Mouse (Mus musculus): ENCODE measurements around the gene Btg2.
A peak's percentile ranks its signal among the peaks of the same experiment; 100 is the strongest.

Btg2 gene

DNA sequence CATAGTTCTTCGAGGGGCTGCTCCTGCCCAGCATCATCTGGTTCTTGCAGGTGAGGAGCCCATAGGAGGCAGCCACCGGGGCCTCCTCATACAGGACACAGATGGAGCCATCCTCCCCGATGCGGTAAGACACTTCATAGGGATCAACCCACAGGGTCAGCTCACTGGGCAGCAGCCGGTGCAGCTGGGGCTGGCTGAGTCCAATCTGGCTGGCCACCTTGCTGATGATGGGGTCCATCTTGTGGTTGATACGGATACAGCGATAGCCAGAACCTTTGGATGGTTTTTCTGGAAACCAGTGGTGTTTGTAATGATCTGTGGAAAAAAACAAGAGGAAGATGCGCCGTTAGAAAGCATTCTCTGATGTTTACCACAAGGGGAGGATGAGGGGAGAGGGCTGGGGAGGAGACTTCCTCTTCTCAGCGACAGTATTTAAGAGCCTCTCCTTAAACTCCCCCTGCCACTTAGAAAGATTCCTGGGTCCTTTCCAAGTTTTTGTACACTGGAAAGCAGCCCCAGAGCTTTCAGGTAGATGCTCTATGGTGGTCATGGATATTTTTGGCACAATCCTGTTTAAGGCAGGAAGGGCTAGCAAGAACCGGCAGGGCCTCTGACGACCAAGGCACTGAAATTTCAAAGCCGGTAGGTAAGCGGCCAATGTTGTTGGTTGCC, 1.4 kb downstream of the Btg2 start:
- peak; percentile 64 to 73 for DNase-seq

DNA sequence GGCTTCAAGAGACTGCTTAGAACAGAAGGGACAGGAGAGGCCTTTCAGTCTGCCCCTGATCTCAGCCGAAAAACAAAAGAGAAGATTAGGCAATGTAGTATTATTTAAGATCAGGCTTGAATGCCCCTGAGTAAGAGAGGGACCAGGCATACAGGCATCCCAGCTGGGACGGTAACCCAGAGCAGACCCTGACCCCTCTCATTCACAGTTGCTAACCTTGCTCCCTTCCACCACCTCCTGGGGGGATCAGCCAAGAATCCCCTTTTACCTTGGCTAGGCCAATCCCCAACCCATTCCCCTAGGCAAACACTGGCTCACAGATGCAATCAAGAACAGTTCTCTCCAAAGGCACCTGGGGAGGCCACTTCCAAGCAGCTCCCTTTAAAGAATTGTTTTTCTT, 2.1 kb downstream of the Btg2 start:
- peak in 1 of 2 experiments; percentile 12 for DNase-seq

DNA sequence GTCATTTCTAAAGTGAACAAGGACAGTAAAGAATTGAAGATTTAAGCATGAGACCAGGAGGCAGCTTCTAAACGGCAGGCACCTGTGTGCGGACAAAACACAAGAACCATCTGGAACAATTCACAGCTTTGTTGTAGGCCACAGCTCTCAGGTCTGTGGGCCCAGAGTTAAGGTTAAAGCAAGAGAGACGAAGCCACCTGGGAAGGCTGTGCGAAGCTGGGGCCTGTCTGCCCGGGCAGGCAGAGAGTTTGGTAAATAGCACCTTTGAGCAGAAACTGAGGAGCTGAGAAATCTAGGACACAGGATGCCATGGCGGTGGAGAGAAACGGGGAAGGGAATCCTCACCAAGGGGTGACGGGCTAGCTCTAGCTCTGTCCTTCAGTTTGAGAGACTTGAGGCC, 3.4 kb downstream of the Btg2 start:
- DNase-seq = no peak

DNA sequence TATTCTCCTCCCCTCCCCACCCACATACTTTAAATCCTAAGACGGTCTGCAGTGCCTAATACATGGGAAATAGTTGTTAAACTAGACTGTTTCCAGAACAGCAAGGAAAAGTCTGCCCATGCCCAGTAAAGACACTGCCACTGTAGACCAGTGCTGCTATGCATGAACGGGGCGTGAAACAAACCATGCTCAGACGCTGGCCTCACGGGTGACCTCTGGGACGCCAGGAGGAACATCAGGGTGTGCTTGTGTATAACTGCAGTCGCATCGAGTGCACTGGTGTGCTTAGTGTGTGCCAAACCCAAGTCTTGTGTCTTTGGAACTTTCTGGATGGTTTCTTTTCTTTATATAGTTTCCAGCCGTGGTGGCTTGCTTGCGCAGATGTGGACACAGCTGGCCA, 4.3 kb downstream of the Btg2 start:
- no peak for DNase-seq

DNA sequence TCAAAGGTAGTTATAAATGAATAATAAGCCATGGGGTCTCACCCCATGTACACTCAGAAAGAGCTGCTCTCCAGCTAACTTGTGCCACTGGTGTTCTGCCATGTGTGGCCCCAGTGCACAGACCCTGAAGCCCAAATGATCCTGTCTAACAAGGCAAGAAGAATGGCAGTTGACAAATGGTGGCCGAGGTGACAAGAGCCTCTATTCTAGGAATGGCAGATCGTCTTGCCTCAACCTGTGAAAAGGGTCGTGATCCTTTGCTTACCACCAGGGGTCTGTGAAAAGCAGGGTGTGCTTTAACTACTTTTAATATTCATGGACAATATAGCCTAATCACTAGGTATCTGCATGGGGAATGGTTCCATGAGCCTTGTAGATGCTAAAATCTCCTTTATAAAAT, 4.7 kb downstream of the Btg2 start:
- DNase-seq = no peak

DNA sequence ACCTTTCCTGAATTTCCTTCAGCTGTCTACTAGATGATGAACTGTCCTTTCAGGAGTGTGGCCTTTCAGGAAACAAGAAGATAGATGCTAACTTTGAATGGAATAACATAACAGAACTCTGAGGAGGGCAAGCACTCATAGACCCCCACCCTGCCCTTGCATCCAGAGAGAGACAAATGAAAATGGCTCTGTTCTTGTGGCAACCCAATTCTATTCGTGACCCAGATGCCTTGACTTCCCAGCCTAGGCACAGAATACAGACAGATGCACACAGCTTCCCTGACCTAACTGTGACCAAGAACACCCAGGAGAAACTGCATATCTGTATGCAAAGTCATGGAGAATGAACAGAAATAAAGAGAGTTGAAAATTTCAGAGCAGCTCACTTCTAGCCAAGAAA, 5.3 kb downstream of the Btg2 start:
- no peak for DNase-seq

DNA sequence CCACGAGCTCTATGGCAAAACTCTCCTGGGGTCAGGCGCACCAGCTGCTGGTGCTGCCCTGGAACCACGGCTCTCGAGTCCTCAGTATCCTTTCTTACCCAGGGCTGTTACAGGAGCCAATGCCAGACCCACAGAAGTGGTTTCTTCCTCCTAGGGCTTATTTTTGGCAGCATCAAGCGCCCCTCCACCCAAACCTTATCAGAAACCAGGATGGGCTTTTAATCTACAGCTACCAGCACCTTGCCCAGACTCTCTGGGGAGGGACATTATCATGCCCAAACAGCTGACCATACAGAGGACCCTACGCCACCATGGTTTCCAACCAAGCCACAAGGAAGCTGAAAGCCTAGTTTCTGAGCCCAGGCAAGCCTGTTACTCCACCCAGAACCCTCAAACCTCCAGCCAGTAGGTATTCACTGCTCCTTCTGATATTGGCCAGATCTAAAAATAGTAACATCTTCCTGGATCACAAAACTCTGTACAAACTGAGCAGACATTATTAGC, 5.8 kb downstream of the Btg2 start:
- no peak for DNase-seq

DNA sequence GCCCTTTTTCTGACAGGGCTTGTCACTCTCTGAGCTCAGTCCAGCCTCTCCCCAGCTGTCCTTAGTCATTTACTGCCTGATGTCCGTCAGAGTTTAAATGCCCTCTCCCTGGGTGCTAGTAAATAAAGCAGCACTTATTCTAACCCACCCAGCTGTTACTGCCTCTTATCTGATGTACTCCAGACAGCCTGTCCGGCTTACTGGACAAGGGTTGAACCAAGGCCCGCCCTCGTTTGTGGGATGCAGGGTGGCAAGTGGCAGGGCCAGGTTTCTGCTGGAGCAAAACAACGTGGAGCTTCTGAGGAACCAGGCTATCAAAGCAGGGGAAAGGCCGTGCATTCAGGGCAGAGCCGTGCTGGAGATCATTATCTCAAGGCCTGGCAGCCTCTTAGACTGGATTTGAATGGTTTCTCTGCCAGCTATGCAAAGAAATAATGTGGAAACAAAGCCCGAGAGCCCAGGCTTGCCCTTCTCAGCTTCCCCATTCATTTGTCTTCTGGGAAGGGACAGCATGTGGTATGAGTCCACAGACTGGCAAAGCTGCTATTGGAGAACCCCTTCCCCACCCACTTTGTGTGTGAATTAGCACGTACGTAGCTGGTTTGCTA, 7.4 kb downstream of the Btg2 start:
- no peak for DNase-seq

DNA sequence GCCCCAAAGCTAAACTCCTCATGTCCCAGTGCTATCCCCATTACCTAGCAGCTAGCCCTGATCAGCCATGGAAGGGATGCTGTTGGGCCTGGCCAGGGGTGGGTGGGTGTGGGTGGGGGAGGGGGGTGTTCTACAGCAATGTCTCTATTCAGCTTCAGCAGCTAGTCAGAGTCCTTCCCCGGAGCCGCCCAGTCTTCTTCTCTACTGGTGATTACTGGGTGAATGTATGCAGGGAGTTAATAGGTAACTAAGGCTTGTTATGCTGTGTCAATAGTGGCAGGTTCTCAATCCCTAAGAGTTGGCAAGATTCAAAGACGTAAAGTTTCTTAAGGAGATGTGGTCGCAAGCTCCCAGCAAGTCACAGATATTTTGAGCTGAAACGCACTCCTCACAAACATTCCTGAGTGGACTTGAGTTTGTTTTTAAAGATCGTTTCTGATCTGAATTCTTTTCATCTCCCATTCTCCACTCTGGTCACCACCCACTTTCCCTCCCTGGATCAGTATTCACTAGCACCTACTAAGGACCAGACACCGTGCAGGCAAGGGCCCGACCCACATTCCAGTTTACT, 8.7 kb downstream of the Btg2 start:
- no peak for DNase-seq

DNA sequence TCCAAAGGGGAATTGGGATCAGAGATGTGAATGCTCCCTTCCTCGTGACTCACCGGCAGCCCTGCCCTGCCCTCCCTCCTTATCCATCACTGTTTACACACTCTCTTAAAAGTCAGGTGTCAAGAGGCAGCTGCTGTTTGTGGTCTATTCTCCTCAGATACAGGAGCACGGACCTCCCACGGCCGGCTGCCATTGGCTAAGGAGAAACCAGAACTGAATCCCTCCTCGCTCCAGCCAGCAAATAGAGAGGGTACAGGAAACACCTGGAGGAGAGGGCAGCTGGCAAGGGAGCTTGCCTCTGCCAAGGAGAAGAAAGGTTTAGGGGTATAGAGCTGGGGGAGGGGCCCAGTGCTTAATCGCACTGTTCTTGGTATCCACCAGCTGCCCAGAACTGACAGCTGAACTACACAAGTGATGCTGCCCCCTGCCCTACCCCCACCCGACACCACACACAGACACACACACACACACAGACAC, 11.7 kb downstream of the Btg2 start:
- DNase-seq = no peak

DNA sequence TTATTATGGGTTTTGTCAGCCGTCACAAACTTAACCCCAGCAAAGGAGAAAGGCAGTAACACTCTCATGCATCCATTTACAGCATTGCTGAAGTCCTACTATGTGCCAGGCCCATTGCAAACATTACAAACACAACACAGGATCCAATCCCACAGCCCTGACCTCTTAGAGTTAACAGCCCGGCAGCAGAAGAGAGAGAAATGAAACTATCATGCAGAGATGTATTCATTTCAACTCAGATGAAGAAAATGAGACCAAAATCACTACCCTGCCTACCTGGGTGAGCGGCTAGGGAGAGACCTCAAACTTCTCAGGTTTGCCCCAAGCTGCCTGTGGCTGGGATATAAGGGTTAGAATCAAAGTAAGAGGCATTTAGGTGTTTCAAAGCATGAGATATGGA, 12.4 kb downstream of the Btg2 start:
- DNase-seq = no peak

DNA sequence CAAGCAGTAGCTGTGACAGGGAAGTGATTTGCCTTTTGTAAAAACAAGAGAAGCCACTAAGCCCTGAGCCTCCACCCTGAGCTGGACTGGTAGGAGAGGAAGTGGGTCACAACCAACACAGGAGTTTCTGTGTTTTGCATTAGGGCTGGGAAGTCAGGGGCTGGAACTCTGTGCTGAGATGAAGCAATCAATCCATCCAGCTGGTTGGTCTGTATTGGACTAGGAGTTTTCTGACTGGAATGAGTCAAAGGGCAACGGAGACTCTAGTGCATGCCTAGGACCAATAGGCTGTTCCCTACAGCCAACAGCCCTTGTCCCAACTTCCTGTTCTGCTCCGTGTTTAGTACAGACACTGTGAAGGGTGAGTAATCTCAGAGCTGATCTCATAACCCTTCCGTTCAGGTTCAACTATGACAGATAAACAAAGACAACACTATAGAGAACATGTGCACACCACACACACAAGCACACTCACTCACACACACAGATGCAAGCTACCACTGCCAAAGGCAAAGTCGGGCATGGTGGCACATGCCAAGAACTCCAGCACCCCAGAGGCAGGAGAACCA, 13.6 kb downstream of the Btg2 start:
- DNase-seq = no peak

DNA sequence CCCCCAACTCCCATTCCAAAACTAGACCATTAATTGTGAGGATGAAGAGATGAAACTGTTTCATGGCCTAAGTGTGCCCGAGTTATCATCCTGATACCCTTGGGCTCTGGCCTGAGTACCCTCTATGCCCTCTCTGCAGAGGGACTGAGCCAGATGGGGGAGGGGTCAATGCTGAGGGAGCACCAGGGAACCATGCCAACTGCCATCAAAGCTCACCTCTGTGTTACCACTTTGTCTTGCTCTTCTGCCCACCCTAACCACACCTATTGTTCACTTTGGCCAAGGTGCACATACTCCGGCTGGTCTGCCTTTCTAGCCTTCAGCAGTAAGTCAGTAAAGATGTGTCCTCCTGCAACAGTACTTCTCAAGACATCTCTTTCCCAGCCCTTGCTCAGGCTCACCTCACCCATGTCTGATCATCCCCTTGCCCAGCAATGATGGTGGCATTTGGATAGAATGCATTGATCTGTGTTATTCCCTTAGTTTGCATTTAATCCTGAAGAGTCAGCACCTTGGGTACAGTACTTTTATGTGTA, 14.6 kb downstream of the Btg2 start:
- no peak for DNase-seq

DNA sequence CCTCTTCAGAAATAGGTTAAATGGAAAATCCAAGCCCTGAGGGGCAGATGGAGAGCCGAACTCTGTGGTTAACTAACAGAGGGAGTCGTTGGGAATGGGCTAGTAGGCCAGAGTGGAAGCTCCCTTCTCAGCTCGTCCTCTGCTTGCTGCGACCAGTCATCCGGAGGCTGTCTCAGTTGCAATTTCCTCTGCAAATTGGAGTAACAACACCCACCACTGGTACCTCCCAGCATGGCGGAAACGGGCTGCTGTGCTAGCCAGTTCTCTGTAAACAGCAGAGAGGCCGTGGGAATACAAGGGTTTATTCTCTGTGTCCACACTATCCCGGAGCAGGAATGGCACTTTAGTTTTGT, 15.2 kb downstream of the Btg2 start:
- no peak for DNase-seq

DNA sequence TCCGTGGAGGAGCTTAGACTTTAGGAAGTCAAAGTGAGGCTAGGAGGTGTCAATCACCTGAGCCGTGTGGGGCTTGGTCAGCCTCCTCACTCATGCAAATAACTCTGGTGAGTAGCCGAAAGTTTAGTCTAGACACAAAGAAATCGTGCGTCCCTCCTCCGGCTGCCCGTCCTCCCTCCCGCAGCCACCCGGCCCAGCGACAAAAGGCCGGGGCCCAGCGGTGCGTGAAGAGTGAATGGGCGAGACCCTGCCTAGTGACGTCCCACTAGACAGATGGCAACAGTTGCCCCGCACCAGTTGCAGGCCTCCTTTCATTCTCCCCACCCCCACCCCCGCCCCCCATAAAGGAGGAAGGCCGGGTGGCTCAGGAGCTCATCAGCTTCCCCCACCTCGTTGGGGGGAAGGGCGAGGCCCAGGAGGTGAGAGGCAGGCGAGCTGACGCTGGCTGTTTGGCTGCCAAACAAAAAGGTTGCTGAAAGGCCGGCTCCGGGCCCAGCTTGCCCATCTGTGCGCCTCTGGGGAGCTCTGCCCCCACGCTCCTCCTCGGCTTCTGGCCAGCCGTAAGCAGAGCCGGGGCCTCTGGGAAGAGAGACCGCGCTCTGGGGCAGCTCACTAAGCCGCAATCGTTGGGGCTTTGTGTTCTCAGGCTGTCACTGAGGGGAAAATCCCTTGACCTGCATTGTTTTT, 15.7 kb downstream of the Btg2 start:
- peak; percentile 44 to 59 for DNase-seq

DNA sequence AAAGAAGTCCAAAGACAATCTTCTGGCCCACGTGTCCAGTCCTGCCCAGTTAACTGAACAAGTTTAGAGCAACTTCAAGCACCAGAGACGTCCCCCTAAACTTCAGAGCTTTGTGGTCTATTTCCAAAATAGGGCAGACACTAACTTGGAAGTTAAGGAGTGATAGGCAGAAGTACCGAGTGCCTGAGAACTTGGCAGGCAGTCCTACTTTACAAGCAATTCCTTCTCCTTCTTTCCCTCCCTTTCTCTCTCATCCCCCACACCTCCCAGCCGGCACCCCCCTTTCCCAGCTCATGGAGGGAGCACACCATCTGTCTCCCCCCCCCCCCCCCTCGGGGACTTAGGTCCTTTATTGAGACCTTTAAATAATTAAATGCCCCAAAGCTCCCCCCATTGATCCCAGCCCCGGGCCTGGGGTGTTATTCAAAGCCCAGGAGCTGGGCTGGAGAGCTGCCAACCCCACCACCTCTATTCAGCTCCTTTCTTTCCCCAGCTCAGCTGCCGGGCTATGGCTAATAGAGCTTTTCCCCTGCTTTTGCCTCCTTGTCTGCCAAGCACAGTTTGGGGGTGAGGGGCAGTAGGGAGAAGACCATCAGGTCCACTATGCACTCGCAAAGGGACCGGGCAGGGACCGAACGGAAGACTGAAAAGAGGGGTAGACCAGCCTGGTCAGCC, 16.4 kb downstream of the Btg2 start:
- peak in 1 of 2 experiments; percentile 47 for DNase-seq

DNA sequence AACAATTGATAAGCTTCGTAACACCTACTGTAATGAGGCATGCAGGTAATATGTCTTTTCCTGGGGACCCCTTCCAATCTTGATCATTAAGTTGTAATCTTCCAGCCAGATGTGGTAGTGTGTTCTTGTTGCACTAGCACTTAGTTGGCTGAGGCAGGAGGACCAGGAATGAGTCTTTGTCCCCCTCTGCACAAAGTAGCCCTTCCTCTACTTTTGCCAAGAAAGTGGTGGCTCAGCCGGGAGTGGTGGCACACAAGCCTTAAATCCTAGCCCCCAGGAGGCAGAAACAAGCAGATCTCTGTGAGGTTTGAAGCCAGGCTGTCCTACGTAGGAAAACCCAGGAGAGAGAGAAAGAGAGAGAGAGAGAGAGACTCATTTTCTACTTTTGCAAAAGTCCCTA, 17.0 kb downstream of the Btg2 start:
- DNase-seq = no peak

DNA sequence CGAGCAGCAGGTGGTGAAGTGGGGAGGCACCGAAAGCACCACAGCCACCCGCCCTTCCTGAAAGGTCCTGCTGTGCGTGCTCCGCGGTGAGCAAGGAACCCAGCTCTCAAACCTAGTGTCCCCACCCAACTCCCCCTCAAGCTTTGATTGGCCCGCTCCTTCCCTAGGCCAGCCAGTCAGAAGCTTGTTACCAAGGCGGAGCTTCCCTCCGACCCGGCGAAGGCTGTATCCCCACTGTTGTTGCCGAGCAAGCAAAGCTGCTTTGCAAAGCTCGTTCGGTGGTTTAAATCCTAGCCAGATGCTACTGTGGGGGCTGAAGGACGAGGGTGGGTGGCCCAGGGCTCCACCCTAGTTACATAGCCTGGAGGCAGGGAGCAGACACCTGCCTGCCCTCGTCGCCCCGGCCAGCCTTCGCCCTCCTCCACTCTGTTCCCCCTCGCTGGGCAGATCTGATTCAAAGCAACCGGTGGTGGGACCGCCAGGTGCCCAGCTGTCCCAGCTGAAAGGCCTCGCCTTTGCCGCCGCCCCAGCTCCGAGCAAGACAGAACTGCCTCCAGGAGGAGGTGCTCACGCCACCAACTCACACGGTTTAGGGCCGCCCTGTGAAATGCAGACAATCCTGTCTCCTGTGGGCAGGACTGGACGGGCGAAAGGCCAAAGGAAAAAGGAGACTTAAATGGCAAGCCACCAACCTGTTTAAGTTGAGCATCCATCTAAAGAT, 17.9 kb downstream of the Btg2 start:
- DNase-seq = peak; percentile 89 to 90

DNA sequence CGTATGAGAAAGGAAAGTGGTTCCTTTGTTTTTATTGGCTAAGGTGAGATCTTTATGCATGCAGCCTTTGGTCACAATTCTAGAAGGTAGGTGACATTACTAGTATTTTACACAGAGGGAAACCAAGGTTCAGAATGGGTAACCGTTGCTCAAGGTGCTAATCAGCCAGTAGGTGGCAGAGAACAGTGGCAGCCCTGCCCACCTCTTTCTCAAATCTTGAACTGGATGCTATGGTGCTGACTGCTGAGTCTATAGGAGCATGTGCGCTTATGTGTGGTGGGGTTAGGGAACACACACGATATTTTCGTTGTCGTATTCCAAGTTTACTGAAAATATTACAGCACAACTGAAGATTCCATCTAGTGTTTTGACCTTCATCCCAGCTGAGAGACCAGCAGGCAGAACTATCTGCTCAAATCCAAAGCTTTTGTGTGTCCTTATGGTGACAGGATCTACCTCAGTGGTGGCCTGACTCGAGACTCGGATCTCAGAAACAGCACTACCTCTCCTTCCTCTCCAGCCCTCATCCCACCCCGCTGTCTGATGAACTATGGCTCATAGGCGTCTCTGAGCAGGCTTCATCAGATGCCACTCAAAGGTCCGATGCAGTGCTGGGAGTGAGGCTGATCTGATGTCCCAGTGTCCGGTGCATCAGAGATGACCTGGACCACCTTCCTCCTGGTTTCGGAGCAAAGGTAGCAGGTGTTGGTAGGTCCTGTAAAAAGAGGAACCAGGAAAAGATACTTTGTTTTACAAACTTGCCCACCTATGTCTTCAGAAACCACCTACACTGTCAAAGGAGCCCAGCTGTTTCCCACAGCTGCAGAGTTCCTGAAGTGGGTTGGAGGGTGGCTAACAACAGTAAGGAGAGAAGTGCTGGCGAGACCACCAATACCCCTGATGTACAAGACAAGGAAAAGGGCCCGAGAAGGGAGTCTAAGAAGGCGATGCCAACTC, 18.9 kb downstream of the Btg2 start:
- peak in 1 of 2 experiments; percentile 47 for DNase-seq

DNA sequence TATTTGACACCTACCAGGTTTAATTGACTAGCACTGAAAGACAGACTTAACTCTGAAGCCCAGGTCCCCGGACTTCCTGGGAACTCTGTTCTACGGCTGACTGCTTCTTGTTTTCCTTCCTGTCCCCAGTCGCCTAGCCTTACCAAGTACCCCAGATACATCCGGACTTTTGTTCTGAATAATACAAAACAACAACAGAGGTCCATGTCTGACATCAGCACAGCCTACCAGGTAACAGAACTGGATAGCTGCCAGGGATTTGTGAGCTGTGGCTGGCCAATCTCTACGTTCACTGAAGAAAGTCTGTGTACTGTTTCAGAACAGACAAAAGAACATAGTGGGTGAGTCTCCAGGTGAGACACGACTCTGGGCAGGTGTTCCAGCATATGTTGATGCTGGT, 20.1 kb downstream of the Btg2 start:
- no peak for DNase-seq

DNA sequence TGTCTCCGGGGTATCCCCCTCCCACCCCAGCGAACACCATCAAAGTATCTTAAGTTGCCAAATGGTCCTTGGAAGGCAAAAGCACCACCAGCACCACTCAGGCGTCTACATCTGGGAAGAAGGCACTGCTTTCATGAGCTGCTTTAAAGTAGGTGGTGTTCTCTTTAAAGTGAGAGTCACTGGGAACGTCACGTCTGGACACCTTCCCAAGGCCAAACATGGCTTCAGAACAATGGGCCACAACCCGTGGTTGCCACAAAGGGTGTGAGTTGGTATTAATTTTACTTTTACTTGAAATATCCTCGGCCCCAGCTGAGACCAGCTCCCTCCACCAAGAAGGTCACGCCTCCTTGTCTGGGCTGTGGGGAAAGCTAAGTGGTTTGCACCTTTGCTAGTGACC, 21.2 kb downstream of the Btg2 start:
- DNase-seq = no peak

Measured in cerebellum, postnatal 25 days (tissue).